Mouse (Mus musculus) retina, postnatal 1 day (tissue): ENCODE data around the gene Cadm2.
A peak's percentile ranks its signal among the peaks of the same experiment; 100 is the strongest.

ENCODE experiments used
- DNase-seq: peaks from one replicate; pipeline ENCODE4 v3.0.0-alpha.2; 2012

Cadm2 gene

GRCm38 (mm10) chr16:66677241-66677640, 943.5 kb downstream of the Cadm2 start:
- no peak for DNase-seq

- no peak for DNase-seq
Measured at GRCm38 (mm10) chr16:66651013-66651362, 969.7 kb downstream of the Cadm2 start.

- no peak for DNase-seq
Measured at GRCm38 (mm10) chr16:66650348-66651012, 970.2 kb downstream of the Cadm2 start.

- no peak for DNase-seq
Measured at GRCm38 (mm10) chr16:66647798-66648197, 972.9 kb downstream of the Cadm2 start.

- no peak for DNase-seq
Measured at GRCm38 (mm10) chr16:66643606-66644005, 977.1 kb downstream of the Cadm2 start.

- DNase-seq: no peak
Measured at GRCm38 (mm10) chr16:66627527-66627926, 993.2 kb downstream of the Cadm2 start.

GRCm38 (mm10) chr16:66622423-66622822, 998.3 kb downstream of the Cadm2 start:
- no peak for DNase-seq

- DNase-seq: peak; percentile 76
Measured at GRCm38 (mm10) chr16:66612624-66613023, 1008.1 kb downstream of the Cadm2 start.
